Mouse (Mus musculus): ENCODE results near the gene Fam120a.

GRCm38 (mm10) chr13:48851719-48852118 is 116.1 kb downstream of the Fam120a start:
- TF ChIP-seq GATA1 (IDR thresholded peaks at IDR 0.05; ENCODE audit: borderline replicate concordance, low read length) (no peak), FLI1 (IDR thresholded peaks at IDR 0.05; ENCODE audit: low read length) (no peak)

Data from megakaryocyte, embryonic 14.5 days (primary cell).